Mouse (Mus musculus): ENCODE measurements around the gene Slc26a10.
A peak's percentile ranks its signal among the peaks of the same experiment; 100 is the strongest.

Slc26a10 gene

GRCm38 (mm10) chr10:127183759-127184158 lies 3.3 kb upstream of the Slc26a10 start:
- DNase-seq (ENCODE audit: low read depth, low spot score): peak; percentile 42

- no peak for DNase-seq (ENCODE audit: low read depth, low spot score)
Observed at GRCm38 (mm10) chr10:127182624-127183023, 2.2 kb upstream of the Slc26a10 start.

- no peak for DNase-seq (ENCODE audit: low read depth, low spot score)
Observed at GRCm38 (mm10) chr10:127181566-127181965, 1.1 kb upstream of the Slc26a10 start.

- DNase-seq (ENCODE audit: low read depth, low spot score): no peak
Observed at GRCm38 (mm10) chr10:127180695-127181047, 226 bp upstream of the Slc26a10 start.

GRCm38 (mm10) chr10:127178286-127179027 lies 2.0 kb downstream of the Slc26a10 start:
- DNase-seq (ENCODE audit: low read depth, low spot score): peak; percentile 30

GRCm38 (mm10) chr10:127177719-127178118 lies 2.7 kb downstream of the Slc26a10 start:
- peak; percentile 71 for DNase-seq (ENCODE audit: low read depth, low spot score)

GRCm38 (mm10) chr10:127177235-127177634 lies 3.2 kb downstream of the Slc26a10 start:
- no peak for DNase-seq (ENCODE audit: low read depth, low spot score)

- DNase-seq (ENCODE audit: low read depth, low spot score): no peak
Observed at GRCm38 (mm10) chr10:127176756-127177155, 3.7 kb downstream of the Slc26a10 start.

- DNase-seq (ENCODE audit: low read depth, low spot score): no peak
Observed at GRCm38 (mm10) chr10:127176228-127176627, 4.2 kb downstream of the Slc26a10 start.

- DNase-seq (ENCODE audit: low read depth, low spot score): no peak
Observed at GRCm38 (mm10) chr10:127174170-127174569, 6.3 kb downstream of the Slc26a10 start.

GRCm38 (mm10) chr10:127173148-127174065 lies 7.0 kb downstream of the Slc26a10 start:
- DNase-seq (ENCODE audit: low read depth, low spot score): no peak

- DNase-seq (ENCODE audit: low read depth, low spot score): no peak
Observed at GRCm38 (mm10) chr10:127171631-127172200, 8.7 kb downstream of the Slc26a10 start.

- peak; percentile 89 for DNase-seq (ENCODE audit: low read depth, low spot score)
Observed at GRCm38 (mm10) chr10:127170837-127171272, 9.6 kb downstream of the Slc26a10 start.

GRCm38 (mm10) chr10:127170002-127170401 lies 10.4 kb downstream of the Slc26a10 start:
- peak; percentile 56 for DNase-seq (ENCODE audit: low read depth, low spot score)

GRCm38 (mm10) chr10:127167614-127168192 lies 12.7 kb downstream of the Slc26a10 start:
- DNase-seq (ENCODE audit: low read depth, low spot score): no peak

GRCm38 (mm10) chr10:127166771-127167613 lies 13.5 kb downstream of the Slc26a10 start:
- no peak for DNase-seq (ENCODE audit: low read depth, low spot score)

GRCm38 (mm10) chr10:127166404-127166715 lies 14.1 kb downstream of the Slc26a10 start:
- no peak for DNase-seq (ENCODE audit: low read depth, low spot score)

- peak; percentile 91 for DNase-seq (ENCODE audit: low read depth, low spot score)
Observed at GRCm38 (mm10) chr10:127165654-127166403, 14.6 kb downstream of the Slc26a10 start.

- DNase-seq (ENCODE audit: low read depth, low spot score): no peak
Observed at GRCm38 (mm10) chr10:127165354-127165653, 15.1 kb downstream of the Slc26a10 start.

- peak; percentile 95 for DNase-seq (ENCODE audit: low read depth, low spot score)
Observed at GRCm38 (mm10) chr10:127164631-127165353, 15.7 kb downstream of the Slc26a10 start, which contains the start of gene B4galnt1. Gene B4galnt1 (plus strand): TSS chr10:127165225.
